Mouse (Mus musculus) forebrain, embryonic 15.5 days (tissue): ENCODE results near the gene Gm10318. TPM values are rescaled to one million over a fixed set of nuclear protein-coding genes. Genes with fewer than 3 reads are reported as not detected.

Experiments used
- ATAC-seq: fragments of 200-750 bp; cut with Nextera tagmentation; replicated peaks from 2 replicates; pipeline ENCODE4 v1.8.0; 2017; ENCODE audit warnings: mild to moderate bottlenecking, moderate TSS enrichment, moderate library complexity
- H3K27ac ChIP-seq: fragments of 300-500 bp; sonication (generic); replicated peaks from 2 replicates; pipeline ENCODE4 v1.5.1; 2015; ENCODE audit warnings: mild to moderate bottlenecking, inconsistent platforms
- H3K27me3 ChIP-seq: fragments of 300-500 bp; sonication (generic); 2 replicates; pipeline ENCODE4 v1.6.1; 2015; ENCODE audit warnings: inconsistent platforms
- H3K36me3 ChIP-seq: fragments of 300-500 bp; sonication (generic); 2 replicates; pipeline ENCODE4 v1.6.1; 2015; ENCODE audit warnings: mild to moderate bottlenecking, inconsistent platforms
- H3K4me1 ChIP-seq: fragments of 300-500 bp; sonication (generic); 2 replicates; pipeline ENCODE4 v1.6.1; 2015; ENCODE audit warnings: inconsistent platforms
- H3K4me2 ChIP-seq: fragments of 300-500 bp; sonication (generic); replicated peaks from 2 replicates; pipeline ENCODE4 v1.6.1; 2015; ENCODE audit warnings: mild to moderate bottlenecking, inconsistent platforms
- H3K4me3 ChIP-seq: fragments of 300-500 bp; sonication (generic); 2 replicates; pipeline ENCODE4 v1.5.1; 2015; ENCODE audit warnings: mild to moderate bottlenecking, inconsistent platforms
- H3K9ac ChIP-seq: fragments of 300-500 bp; sonication (generic); replicated peaks from 2 replicates; pipeline ENCODE4 v1.6.1; 2015; ENCODE audit warnings: mild to moderate bottlenecking, inconsistent platforms
- H3K9me3 ChIP-seq: fragments of 300-500 bp; sonication (generic); 2 replicates; pipeline ENCODE4 v1.6.1; 2016; ENCODE audit warnings: inconsistent platforms
- WGBS: fragments of 180-500 bp; shearing (Covaris S2); methylation state at CpG from one replicate; pipeline ENCODE4 v1.1.7; 2015; ENCODE audit warnings: mixed read lengths; 5-methylcytosine and 5-hydroxymethylcytosine counted together
- polyA plus RNA-seq: library from polyadenylated mRNA; unstranded; fragments of >200 nt; fragmentation: Nextera tagmentation; extraction: Ambion mirVana; gene quantifications from 2 replicates; pipeline ENCODE4 v1.2.1, GENCODE M21; 2015

Gm10318 gene
- polyA plus RNA-seq, 1 experiment from 2014 or later = not detected

GRCm38 (mm10) chr10:77900903-77901818 is 48.5 kb downstream of the Gm10318 start:
- WGBS = 79% methylated on average over 27 of the region's 27 CpGs
- no peak for ATAC-seq
- H3K36me3 ChIP-seq = no peaks in the 10 kb centered on the region
- H3K9me3 ChIP-seq = no peaks in the 10 kb centered on the region
- no peaks in the 10 kb centered on the region for H3K27me3 ChIP-seq
- H3K9ac ChIP-seq = no peak overlapping the region; the same call in 1 of the 2 replicates
- H3K4me1 ChIP-seq = peaks cover 21% of the 10 kb centered on the region
- H3K4me2 ChIP-seq = peak overlapping the region; percentile 88
- no peak overlapping the region for H3K27ac ChIP-seq
- peak overlapping the region; percentile 73 for H3K4me3 ChIP-seq

- H3K4me3 ChIP-seq = peak overlapping the region; percentile 73
- WGBS = 2% methylated on average over 14 of the region's 14 CpGs
- no peaks in the 10 kb centered on the region for H3K9me3 ChIP-seq
- H3K27ac ChIP-seq = peak overlapping the region; percentile 43
- H3K9ac ChIP-seq = peak overlapping the region; percentile 68
- H3K4me1 ChIP-seq = peaks cover 21% of the 10 kb centered on the region
- H3K4me2 ChIP-seq = peak overlapping the region; percentile 88
- H3K27me3 ChIP-seq = no peaks in the 10 kb centered on the region
- ATAC-seq = peak; percentile 9; the same call in 1 of the 2 replicates
- H3K36me3 ChIP-seq = no peaks in the 10 kb centered on the region
Observed at GRCm38 (mm10) chr10:77901871-77902210, 49.2 kb downstream of the Gm10318 start.

GRCm38 (mm10) chr10:77902211-77902893 is 49.7 kb downstream of the Gm10318 start, which contains the start of gene Lrrc3:
TSS of gene Lrrc3 (minus strand) at chr10:77902536.
- WGBS = 1% methylated on average over 43 of the region's 46 CpGs
- H3K27ac ChIP-seq = peak within 1 kb of the TSS; percentile 43
- peak; percentile 79 for ATAC-seq

GRCm38 (mm10) chr10:77902894-77903715 is 50.4 kb downstream of the Gm10318 start:
- Histone ChIP-seq H3K9me3 (no peaks in the 10 kb centered on the region), H3K9ac (peak overlapping the region; percentile 34), H3K4me3 (peak overlapping the region; percentile 73), H3K27ac (no peak overlapping the region; the same call in 1 of the 2 replicates), H3K36me3 (no peaks in the 10 kb centered on the region), H3K27me3 (no peaks in the 10 kb centered on the region), H3K4me2 (peak overlapping the region; percentile 88), H3K4me1 (peaks cover 21% of the 10 kb centered on the region)
- ATAC-seq = peak; percentile 92
- 5% methylated on average over 35 of the region's 35 CpGs for WGBS

More at GRCm38 (mm10) chr10:77902211-77902893, 49.7 kb downstream of the Gm10318 start, which contains the start of gene Lrrc3:
- H3K9me3 ChIP-seq = no peaks in the 10 kb centered on the region
- peak within 1 kb of the TSS; percentile 73 for H3K4me3 ChIP-seq
- H3K9ac ChIP-seq = peak within 1 kb of the TSS; percentile 68
- H3K4me2 ChIP-seq = peak within 1 kb of the TSS; percentile 88
- H3K27me3 ChIP-seq = no peaks in the 10 kb centered on the region
- peaks cover 21% of the 10 kb centered on the region for H3K4me1 ChIP-seq
- H3K36me3 ChIP-seq = no peaks in the 10 kb centered on the region

Other genes starting within 250 kb of the Gm10318 start
- gene Sumo3, start 246.8 kb upstream of the Gm10318 start, polyA plus RNA-seq = 318 and 322 TPM in 2 replicates
- gene Gm49325, start 246.7 kb upstream of the Gm10318 start, polyA plus RNA-seq = 4.2 and 8.6 TPM in 2 replicates
- 108 and 117 TPM in 2 replicates for gene Ube2g2, start 230.6 kb upstream of the Gm10318 start, polyA plus RNA-seq
- 0.17 and 0.52 TPM in 2 replicates for gene Tspear, start 166.3 kb upstream of the Gm10318 start, polyA plus RNA-seq
- gene Gm19402, start 162.1 kb upstream of the Gm10318 start, polyA plus RNA-seq = not detected in 2 replicates
- not detected in 2 replicates for gene Gm9508, start 155.6 kb upstream of the Gm10318 start, polyA plus RNA-seq
- gene Gm10272, start 146.2 kb upstream of the Gm10318 start, polyA plus RNA-seq = not detected in 2 replicates
- not detected in 2 replicates for gene Gm10024, start 141.4 kb upstream of the Gm10318 start, polyA plus RNA-seq
- gene Gm10142, start 137.1 kb upstream of the Gm10318 start, polyA plus RNA-seq = not detected in 2 replicates
- gene Krtap12-1, start 132.3 kb upstream of the Gm10318 start, polyA plus RNA-seq = not detected in 2 replicates
- not detected in 2 replicates for gene Gm10100, start 126.4 kb upstream of the Gm10318 start, polyA plus RNA-seq
- not detected in 2 replicates for gene Gm18596, start 110.2 kb upstream of the Gm10318 start, polyA plus RNA-seq
- not detected in 2 replicates for gene Gm9736, start 101.5 kb upstream of the Gm10318 start, polyA plus RNA-seq
- gene Gm3233, start 93.2 kb upstream of the Gm10318 start, polyA plus RNA-seq = not detected in 2 replicates
- not detected in 2 replicates for gene Gm3238, start 81.5 kb upstream of the Gm10318 start, polyA plus RNA-seq
- gene Gm7138, start 75.9 kb upstream of the Gm10318 start, polyA plus RNA-seq = not detected in 2 replicates
- gene Gm3250, start 70.3 kb upstream of the Gm10318 start, polyA plus RNA-seq = not detected in 2 replicates
- gene Gm7137, start 64.7 kb upstream of the Gm10318 start, polyA plus RNA-seq = not detected in 2 replicates
- not detected in 2 replicates for gene Gm9639, start 57.8 kb upstream of the Gm10318 start, polyA plus RNA-seq
- not detected in 2 replicates for gene Gm19668, start 53.7 kb upstream of the Gm10318 start, polyA plus RNA-seq
- not detected in 2 replicates for gene Gm9507, start 41.0 kb upstream of the Gm10318 start, polyA plus RNA-seq
- gene Gm2696, start 38.2 kb upstream of the Gm10318 start, polyA plus RNA-seq = not detected in 2 replicates
- not detected in 2 replicates for gene Krtap10-4, start 25.8 kb upstream of the Gm10318 start, polyA plus RNA-seq
- gene Krtap10-10, start 16.9 kb upstream of the Gm10318 start, polyA plus RNA-seq = not detected in 2 replicates
- gene Gm36176, start 6.1 kb upstream of the Gm10318 start, polyA plus RNA-seq = not detected in 2 replicates
- gene Gm3285, start 9.1 kb downstream of the Gm10318 start, polyA plus RNA-seq = not detected in 2 replicates
- 11.1 and 11.3 TPM in 2 replicates for gene Lrrc3, start 49.7 kb downstream of the Gm10318 start, polyA plus RNA-seq
- gene Trpm2, start 117.7 kb downstream of the Gm10318 start, polyA plus RNA-seq = 2.6 and 2.8 TPM in 2 replicates
- 35.0 and 37.1 TPM in 2 replicates for gene 1810043G02Rik, start 125.7 kb downstream of the Gm10318 start, polyA plus RNA-seq
- 105 and 107 TPM in 2 replicates for gene Pfkl, start 157.2 kb downstream of the Gm10318 start, polyA plus RNA-seq
- gene Dnmt3l, start 189.1 kb downstream of the Gm10318 start, polyA plus RNA-seq = not detected in 2 replicates
- gene Aire, start 190.8 kb downstream of the Gm10318 start, polyA plus RNA-seq = 0.23 TPM in 1 of 2 replicates, not detected in the other
- 0.56 and 0.66 TPM in 2 replicates for gene Icosl, start 216.4 kb downstream of the Gm10318 start, polyA plus RNA-seq